Mouse (Mus musculus) yolk sac, embryonic 10.5 days (tissue): ENCODE data around the gene Coq8b.
"Not testable (repeated sequence)": the region's sequence is repeated elsewhere in the genome, so short reads cannot be mapped to it uniquely, and the experiment has no call there.

Experiments used
- DNase-seq: peaks from one replicate; pipeline ENCODE4 v3.0.0-alpha.2; 2017; ENCODE audit warnings: low spot score

Gene Coq8b

DNA sequence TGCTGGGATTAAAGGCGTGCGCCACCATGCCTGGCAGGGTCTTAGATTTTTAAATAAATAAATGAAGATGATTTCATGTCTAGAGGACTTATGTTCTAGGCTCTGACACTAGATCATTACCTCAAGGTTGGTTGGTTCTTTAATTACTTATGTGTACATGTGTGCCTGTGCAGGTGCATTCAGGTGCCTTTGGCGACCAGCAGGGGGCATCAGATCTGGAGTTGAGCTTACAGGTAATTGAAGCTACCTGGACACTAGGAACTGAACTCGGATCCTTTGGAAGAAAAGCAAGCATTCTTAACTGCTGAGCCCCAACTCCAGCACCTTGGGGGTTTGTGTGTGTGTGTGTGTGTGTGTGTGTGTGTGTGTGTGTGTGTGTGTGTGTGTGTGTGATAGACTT is 2.0 kb upstream of the Coq8b start:
- no peak for DNase-seq

- DNase-seq: no peak
Measured at GRCm38 (mm10) chr7:27231693-27232331, 1.0 kb upstream of the Coq8b start.

DNA sequence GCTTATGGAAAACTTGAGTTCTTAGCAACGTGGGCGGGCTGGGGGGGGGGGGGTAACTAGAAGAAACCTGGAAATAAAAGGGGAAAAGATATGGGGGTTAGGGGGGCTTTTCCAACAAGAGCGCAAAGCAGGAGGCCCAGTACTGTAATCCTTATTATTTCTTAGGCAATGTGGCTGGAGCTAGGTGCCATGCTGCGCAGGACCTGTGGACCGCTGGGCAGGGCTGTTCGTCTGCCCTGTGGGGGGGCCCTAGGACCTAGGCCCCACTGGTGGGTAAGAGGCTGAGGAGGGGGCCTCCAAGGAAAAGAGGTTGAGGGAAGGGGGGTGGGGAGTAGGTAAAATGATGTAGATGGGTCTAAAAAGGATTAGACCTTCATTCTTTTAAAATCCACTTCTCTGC is 477 bp downstream of the Coq8b start:
- no peak for DNase-seq

DNA sequence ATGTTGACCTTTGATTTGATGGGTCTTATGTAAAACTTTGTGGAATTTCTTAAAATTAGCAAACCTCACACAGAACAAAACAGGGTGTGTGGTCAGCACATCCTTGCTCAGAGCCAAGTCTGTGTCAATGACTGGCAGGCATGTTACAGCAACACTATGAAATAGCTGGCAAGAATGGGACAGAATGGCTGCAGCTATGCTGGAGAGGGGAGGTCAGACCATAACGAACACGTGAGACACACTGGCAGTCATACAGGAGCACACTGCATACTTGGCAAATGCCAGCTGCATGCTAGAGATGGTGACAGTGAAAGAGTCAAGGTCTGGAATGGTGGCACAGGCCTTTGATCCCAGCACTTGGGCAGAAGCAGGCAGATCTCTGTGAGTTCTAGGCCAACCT is 2.9 kb downstream of the Coq8b start:
- no peak for DNase-seq

GRCm38 (mm10) chr7:27237527-27237926 is 4.7 kb downstream of the Coq8b start:
- no peak for DNase-seq

GRCm38 (mm10) chr7:27238568-27238967 is 5.7 kb downstream of the Coq8b start:
- DNase-seq: no peak

DNA sequence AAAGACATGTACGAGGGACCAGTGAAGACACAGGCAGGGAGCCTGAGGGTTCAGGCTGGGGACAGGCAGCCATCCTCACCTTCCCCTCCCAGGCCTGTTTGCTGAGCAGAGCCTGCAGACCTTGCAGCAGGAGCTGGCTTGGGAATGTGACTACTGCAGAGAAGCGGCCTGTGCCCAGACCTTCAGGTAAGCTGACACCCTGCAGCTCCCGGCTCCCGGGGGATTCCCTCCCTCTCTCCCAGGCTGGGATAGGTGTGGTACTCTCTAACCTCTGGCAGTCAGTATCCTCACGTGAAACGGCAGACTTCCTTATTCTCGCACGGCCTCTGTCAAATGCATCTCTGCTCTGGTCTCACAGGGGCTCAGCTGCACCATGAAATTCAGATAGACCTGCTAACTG is 10.4 kb downstream of the Coq8b start:
- no peak for DNase-seq

GRCm38 (mm10) chr7:27244088-27244487 is 11.3 kb downstream of the Coq8b start:
- not testable (repeated sequence) for DNase-seq

GRCm38 (mm10) chr7:27249146-27249545 is 16.3 kb downstream of the Coq8b start:
- DNase-seq: no peak

- no peak for DNase-seq
Measured at GRCm38 (mm10) chr7:27249928-27250327, 17.1 kb downstream of the Coq8b start.

DNA sequence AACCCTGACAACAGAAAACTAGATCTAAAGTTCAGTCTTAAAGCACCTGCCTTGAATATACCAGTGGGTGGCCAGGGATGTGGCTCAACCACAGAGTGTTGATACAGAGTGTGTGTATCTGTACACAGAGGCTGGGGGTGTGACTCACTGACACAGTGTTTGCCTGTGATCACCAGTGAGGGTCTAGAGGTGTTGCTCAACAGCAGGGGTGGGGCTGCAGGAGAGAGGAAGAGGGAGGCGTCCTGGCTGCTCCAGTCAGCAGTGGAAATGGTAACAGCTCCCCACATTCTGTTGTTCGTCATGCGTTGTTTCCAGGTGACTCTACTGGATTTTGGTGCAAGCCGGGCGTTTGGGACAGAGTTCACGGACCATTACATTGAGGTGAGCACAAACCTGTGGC is 19.1 kb downstream of the Coq8b start:
- DNase-seq: peak; percentile 84

DNA sequence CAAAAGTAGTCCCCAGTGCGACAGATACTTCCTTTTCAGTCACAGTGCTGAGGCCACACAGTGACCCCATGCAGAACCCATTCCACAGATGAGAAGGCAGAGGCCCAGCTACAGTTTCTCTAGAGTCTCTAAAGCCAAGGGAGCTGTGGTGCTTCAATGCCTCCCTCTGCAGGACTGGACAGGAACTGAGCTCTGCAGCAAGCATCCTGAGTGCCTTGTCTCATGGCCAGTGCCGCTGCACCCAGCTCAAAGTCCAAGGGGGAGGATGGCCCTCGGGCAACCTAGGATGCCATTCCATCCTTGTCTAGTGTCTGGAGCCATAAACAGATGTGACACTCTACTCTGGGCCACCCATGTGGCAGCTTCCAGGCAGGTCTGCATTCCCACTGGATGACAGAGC is 22.9 kb downstream of the Coq8b start:
- DNase-seq: peak; percentile 22

DNA sequence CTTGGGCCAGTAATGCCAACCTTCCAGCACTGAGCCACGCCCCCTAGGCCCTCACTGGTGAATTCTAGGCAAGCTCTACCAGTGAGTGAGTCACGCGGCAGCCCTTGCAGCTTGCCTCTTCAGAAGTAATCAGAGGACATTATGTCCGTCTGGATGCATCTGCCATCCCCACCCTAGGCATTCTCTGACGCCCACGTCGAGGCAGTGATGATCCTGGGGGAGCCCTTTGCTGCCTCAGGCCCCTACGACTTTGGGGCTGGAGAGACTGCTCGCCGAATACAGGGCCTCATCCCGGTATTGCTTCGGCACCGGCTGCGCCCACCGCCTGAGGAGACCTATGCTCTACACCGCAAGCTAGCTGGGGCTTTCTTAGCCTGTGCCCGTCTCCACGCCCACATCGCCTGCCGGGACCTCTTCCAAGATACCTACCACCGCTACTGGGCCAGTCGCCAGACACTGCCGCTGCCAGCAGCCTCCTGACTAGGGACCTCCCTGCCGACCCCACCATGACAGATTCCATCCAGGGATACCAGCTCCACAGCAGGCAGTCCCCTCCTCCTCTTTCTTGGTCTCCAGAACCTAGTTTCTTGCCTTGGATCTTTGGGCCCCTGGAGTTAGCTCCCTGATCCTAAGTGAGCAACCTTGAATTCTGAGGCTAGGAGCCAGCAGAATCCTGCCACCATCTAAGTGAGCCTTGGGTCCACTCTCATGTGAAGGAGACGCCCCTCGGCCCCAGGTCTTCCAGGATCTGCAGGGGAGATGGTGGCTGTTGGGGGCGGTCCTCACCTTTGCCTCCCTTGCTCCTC is 24.4 kb downstream of the Coq8b start:
- no peak for DNase-seq

- DNase-seq: no peak
Measured at GRCm38 (mm10) chr7:27257852-27258204, 25.0 kb downstream of the Coq8b start.

DNA sequence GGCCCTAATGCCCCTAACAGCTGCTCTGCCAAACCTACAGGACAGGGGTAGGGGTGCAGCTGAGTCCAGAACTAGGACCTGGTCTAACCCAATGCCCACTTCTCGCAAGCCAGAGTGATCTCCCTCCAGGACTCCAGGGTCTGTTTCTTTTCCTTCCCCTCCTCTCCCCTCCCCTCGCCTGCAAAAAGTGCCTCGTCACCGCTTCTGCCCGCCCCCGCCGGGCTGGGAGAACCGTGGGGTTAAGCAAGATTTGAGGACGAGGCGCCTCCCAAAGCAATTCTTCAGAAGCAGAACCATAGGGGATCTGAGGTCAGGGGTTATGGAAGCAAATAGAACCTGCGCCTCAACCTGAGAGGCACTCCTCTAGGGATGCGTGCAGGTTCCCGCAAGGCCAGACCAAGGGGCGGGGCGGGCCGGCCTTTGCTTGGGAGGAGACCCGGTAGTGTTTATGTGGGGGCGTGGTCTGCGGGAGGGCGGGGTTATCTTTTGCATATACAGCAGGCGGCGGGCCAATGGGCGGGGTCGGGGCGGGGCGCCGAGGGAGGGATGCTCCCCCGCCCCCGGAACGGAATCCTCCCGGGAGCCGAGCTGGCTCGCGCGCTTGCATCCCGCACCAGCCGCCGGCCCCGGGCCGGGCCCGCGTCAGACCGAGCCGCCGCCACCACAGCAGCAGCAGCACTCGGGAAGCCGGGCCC is 25.5 kb downstream of the Coq8b start, which contains the start of gene Numbl:
TSS of gene Numbl (plus strand) at position 229 of the 695 bp plus-strand sequence.
- DNase-seq: peak; percentile 93

DNA sequence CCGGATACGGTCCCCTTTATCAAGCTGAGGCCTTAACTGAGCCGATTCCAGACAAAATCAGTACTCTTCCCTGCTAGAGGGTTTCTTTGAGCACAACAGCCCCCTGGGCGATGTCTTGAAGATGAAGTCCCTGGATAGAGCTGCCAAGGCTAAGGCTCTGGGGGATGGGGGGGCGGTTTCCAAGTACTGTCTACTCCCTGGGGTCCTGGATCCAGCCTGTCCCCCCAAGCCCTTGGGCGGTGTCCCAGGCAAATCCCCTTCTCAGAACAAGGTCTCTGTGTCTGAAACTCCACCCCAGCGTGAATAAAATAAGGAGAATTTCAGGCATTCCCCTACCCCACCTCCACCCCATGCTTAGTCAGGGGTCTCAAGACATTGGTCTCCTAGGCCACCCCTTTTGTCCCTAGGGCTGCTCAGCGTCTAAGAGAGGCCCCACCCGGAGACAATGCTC is 26.5 kb downstream of the Coq8b start:
- DNase-seq: no peak

DNA sequence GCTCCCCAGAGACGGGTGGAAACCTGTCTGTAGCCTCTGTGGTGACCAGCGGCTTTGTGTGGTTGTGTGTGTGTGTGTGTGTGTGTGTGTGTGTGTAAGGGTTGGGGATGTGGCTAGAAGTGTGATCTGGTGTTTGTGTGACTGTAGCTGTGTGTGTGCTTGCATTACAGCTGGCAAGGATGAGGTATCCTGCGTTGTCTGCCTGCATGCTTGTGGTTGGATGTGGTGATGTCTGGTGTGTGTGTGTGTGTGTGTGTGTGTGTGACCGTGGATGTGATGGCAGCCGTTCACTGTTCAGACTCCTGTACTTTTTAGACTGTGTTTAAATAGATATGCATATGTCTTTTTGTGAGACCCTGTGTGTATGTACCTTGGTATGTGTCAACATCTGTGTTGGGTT is 26.9 kb downstream of the Coq8b start:
- no peak for DNase-seq

DNA sequence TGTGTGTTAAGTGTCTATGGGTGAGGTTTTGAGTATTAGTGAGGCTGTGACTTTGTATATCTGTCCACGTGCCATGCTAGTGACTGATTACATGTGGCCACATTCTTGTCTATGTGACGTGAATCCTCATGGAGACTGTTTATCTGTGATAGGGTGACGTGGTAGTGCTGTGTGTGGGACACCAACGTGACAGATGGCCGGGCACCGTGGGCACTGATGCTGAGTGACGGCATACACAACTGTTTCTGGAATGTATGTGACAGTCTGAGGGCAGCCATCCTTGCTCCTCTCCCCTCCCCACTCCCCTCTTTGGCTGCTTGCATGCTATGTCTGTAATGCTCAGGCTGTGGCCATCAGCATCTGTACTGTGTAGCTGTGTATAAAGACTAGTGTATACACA is 28.0 kb downstream of the Coq8b start:
- no peak for DNase-seq

DNA sequence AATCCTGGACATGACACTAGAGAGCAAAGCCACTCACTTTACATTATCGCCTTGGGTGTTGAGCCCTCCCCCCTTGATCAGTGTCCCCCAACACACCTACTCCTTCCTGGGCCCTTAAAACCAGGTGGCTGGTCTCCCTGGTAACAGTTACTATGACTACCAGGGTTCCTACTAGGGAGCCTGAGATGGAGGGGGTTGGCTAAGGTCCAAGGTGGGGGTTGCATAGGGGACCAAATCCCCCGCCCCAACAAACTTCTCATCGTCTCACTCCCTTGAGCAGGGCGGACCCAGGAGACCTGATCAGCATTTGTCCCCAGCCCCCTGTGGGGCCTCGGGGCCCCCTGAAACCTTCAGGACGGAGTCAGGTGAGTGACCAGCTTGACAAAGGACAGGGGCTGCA is 29.1 kb downstream of the Coq8b start:
- no peak for DNase-seq

- DNase-seq: no peak
Measured at GRCm38 (mm10) chr7:27264761-27265160, 31.9 kb downstream of the Coq8b start.

DNA sequence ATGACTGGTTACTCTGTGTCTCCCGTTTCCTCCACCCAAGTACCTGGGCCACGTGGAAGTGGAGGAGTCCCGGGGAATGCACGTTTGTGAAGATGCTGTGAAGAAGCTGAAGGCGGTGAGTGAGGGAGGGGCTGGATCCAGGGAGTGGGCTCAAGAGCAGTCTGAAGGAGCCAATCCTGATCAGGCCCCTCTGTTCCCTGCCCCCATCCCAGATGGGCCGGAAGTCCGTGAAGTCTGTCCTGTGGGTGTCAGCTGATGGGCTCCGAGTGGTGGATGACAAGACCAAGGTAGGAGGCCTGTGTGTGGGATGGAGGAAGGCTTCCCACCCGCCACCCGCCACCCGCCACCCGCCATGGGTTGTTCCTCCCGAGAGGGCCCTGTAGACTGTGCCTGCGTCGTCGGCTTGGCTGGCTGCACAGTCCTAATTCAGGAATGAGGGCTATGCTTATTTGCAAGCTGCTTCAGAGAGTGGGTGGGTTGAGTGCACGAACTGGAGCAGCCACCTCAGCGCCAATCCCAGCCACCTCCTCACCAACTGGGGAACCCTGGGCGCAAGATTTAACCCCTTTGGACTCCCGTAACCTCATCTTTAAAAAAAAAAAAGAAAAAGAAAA is 33.8 kb downstream of the Coq8b start:
- DNase-seq: no peak

DNA sequence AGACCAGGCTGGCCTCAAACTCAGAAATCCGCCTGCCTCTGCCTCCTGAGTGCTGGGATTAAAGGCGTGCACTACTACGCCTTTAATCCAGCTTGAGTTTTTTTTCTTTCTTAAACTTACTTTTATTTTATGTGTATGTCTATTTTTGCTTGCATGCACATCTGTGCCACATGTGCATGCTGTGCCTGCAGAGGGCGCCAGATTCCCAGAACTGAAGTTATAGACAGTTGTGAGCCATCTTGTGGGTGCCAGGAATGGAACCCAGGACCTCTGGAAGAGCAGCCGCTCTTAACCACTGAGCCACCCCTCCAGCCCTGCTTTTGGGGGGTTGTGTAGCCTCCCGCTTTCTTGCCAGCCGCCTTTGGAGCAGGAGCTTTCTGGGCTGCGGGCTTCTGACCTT is 38.6 kb downstream of the Coq8b start:
- no peak for DNase-seq
